Mouse (Mus musculus) ES-E14 (cell line): ENCODE measurements around the gene AC140267.1.

ENCODE experiments used
- ZC3H11A ChIP-seq: IDR thresholded peaks from 2 replicates; pipeline ENCODE4 v1.6.1; 2012; ENCODE audit warnings: low read depth, mild to moderate bottlenecking, inconsistent platforms, low read length, borderline replicate concordance
- ZNF384 ChIP-seq: IDR thresholded peaks from 2 replicates; pipeline ENCODE4 v1.6.1; 2012; ENCODE audit warnings: low read depth, low read length, inconsistent platforms

GRCm38 (mm10) chr15:80259406-80260045, 23.9 kb downstream of the AC140267.1 start:
- TF ChIP-seq ZC3H11A (no peak), ZNF384 (no peak)
